In the genomic region with DNA sequence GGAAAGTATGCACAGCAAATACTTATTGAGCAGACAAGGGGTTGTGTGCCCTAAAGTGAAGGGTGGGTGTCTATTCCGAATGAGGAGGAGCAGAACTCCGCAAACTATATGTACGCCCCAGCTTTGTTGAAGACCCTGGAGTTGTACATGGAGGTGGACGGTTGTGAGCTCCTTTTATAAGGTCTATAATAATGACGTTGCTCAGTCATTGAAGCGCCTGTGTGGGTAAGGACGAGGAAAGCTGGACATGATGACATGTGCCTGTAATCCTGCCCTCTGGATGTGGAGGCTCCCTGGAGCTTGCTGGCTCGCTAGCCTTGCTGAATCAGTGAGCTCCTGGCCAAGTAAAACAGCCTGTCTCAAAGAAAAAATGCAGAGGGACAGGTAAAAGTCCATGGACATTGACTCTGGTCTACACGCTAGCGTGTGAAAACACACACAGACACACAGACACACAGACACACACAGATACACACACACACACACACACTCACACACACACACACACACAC, we compare ENCODE assay signal across 15 mouse cellular contexts. TPM values are rescaled to one million over a fixed set of nuclear protein-coding genes. Genes with fewer than 3 reads are reported as not detected.
DNase-seq lines count a peak whose midpoint lies in the region; ATAC-seq and TF ChIP-seq lines count a peak whose summit lies in the region.
"Had no signal": no experiment of that assay in that cellular context is flagged by ENCODE, and none has a peak within 500 bp of the region (broad histone marks: within the 10 kb centered on the region; RNA-seq: fewer than 3 reads in every experiment).

No protein-coding gene starts in this region.

- no peaks in the 10 kb centered on the region for H3K4me1 ChIP-seq in limb, embryonic 11.5 days (ENCODE audit: control insufficient read depth, insufficient read depth, low read length)
- 0 out of 2 replicates have a peak, but pooled peaks cover 3% of the 10 kb centered on the region for H3K4me1 ChIP-seq in limb, embryonic 10.5 days
- H3K4me1 ChIP-seq in midbrain, embryonic 15.5 days = no peaks in the 10 kb centered on the region
- no peaks in the 10 kb centered on the region for H3K4me1 ChIP-seq in midbrain, embryonic 13.5 days (replicated peaks)
- no peaks in the 10 kb centered on the region for H3K4me1 ChIP-seq in hindbrain, embryonic 15.5 days (replicated peaks)
- H3K4me1 ChIP-seq: heart, embryonic 13.5 days; limb, embryonic 15.5 days; stomach, embryonic 15.5 days had no signal

- no peaks in the 10 kb centered on the region for H3K36me3 ChIP-seq in limb, embryonic 11.5 days (ENCODE audit: control insufficient read depth, insufficient read depth, low read length)
- no peaks in the 10 kb centered on the region for H3K36me3 ChIP-seq in limb, embryonic 10.5 days
- no peaks in the 10 kb centered on the region for H3K36me3 ChIP-seq in midbrain, embryonic 15.5 days (replicated peaks)
- no peaks in the 10 kb centered on the region for H3K36me3 ChIP-seq in midbrain, embryonic 13.5 days
- no peaks in the 10 kb centered on the region for H3K36me3 ChIP-seq in hindbrain, embryonic 15.5 days
- no peaks in the 10 kb centered on the region for H3K36me3 ChIP-seq in myocyte (ENCODE audit: control insufficient read depth, insufficient read depth)
- H3K36me3 ChIP-seq: heart, embryonic 13.5 days; limb, embryonic 15.5 days; stomach, embryonic 15.5 days had no signal

- H3K9me3 ChIP-seq in limb, embryonic 11.5 days (ENCODE audit: control insufficient read depth, low read length) = no peaks in the 10 kb centered on the region
- H3K9me3 ChIP-seq in limb, embryonic 10.5 days (replicated peaks) = no peaks in the 10 kb centered on the region
- no peaks in the 10 kb centered on the region for H3K9me3 ChIP-seq in midbrain, embryonic 15.5 days
- H3K9me3 ChIP-seq in midbrain, embryonic 13.5 days = no peaks in the 10 kb centered on the region
- no peaks in the 10 kb centered on the region for H3K9me3 ChIP-seq in hindbrain, embryonic 15.5 days
- H3K9me3 ChIP-seq: heart, embryonic 13.5 days; limb, embryonic 15.5 days; stomach, embryonic 15.5 days had no signal

- H3K79me2 ChIP-seq in myocyte (ENCODE audit: control insufficient read depth, insufficient read depth) = no peaks in the 10 kb centered on the region

- no peak for DNase-seq in limb, embryonic 11.5 days (ENCODE audit: low spot score)
- DNase-seq in limb, embryonic 10.5 days (ENCODE audit: low spot score) = no peak
- no peak for DNase-seq in layer of hippocampus, adult 11-12 months (ENCODE audit: low spot score)
- DNase-seq: kidney, adult 8-10 months; lung, adult 2 months; spleen, adult 18-20 months had no signal

- no peaks in the 10 kb centered on the region for H3K27me3 ChIP-seq in limb, embryonic 11.5 days (ENCODE audit: control insufficient read depth, insufficient read depth, low read length)
- H3K27me3 ChIP-seq in limb, embryonic 10.5 days (ENCODE audit: low read depth, poor library complexity, severe bottlenecking) = no peaks in the 10 kb centered on the region
- H3K27me3 ChIP-seq in midbrain, embryonic 15.5 days (replicated peaks) = 0 out of 2 replicates have a peak, but pooled peaks cover 7% of the 10 kb centered on the region
- 0 out of 2 replicates have a peak, but pooled peaks cover 7% of the 10 kb centered on the region for H3K27me3 ChIP-seq in midbrain, embryonic 13.5 days
- 0 out of 2 replicates have a peak, but pooled peaks cover 5% of the 10 kb centered on the region for H3K27me3 ChIP-seq in hindbrain, embryonic 15.5 days
- no peaks in the 10 kb centered on the region for H3K27me3 ChIP-seq in myocyte (ENCODE audit: control insufficient read depth, insufficient read depth, insufficient read length)
- H3K27me3 ChIP-seq: stomach, embryonic 15.5 days had no signal

- no peak for TF ChIP-seq POLR2A in myocyte (IDR thresholded peaks at IDR 0.05; ENCODE audit: insufficient read length, low read depth)

- H3K9ac ChIP-seq in limb, embryonic 11.5 days (ENCODE audit: low read length) = no peak overlapping the region
- no peak overlapping the region for H3K9ac ChIP-seq in midbrain, embryonic 15.5 days
- H3K9ac ChIP-seq in midbrain, embryonic 13.5 days (replicated peaks) = no peak overlapping the region
- no peak overlapping the region for H3K9ac ChIP-seq in hindbrain, embryonic 15.5 days
- H3K9ac ChIP-seq: heart, embryonic 13.5 days; limb, embryonic 15.5 days; stomach, embryonic 15.5 days had no signal

- 72% methylated on average over 10 of the region's 10 CpGs for WGBS in limb, embryonic 11.5 days
- 78% methylated on average over 10 of the region's 10 CpGs for WGBS in limb, embryonic 10.5 days
- WGBS in midbrain, embryonic 15.5 days = 71% methylated on average over 10 of the region's 10 CpGs
- 69% methylated on average over 10 of the region's 10 CpGs for WGBS in midbrain, embryonic 13.5 days
- WGBS in hindbrain, embryonic 15.5 days = 73% methylated on average over 10 of the region's 10 CpGs

- no peak overlapping the region for H3K4me3 ChIP-seq in limb, embryonic 11.5 days (ENCODE audit: low read depth, low read length)
- H3K4me3 ChIP-seq in limb, embryonic 10.5 days = no peak overlapping the region
- H3K4me3 ChIP-seq in midbrain, embryonic 15.5 days = no peak overlapping the region
- no peak overlapping the region for H3K4me3 ChIP-seq in midbrain, embryonic 13.5 days (replicated peaks)
- no peak overlapping the region for H3K4me3 ChIP-seq in hindbrain, embryonic 15.5 days
- no peak overlapping the region for H3K4me3 ChIP-seq in myocyte
- H3K4me3 ChIP-seq: heart, embryonic 13.5 days; layer of hippocampus, adult 2 months; left cerebral cortex, adult 2 months; limb, embryonic 15.5 days; stomach, embryonic 15.5 days had no signal

- no peak overlapping the region for H3K4me2 ChIP-seq in limb, embryonic 11.5 days (ENCODE audit: low read depth, severe bottlenecking)
- no peak overlapping the region for H3K4me2 ChIP-seq in midbrain, embryonic 15.5 days
- no peak overlapping the region for H3K4me2 ChIP-seq in midbrain, embryonic 13.5 days (replicated peaks)
- H3K4me2 ChIP-seq in hindbrain, embryonic 15.5 days = no peak overlapping the region
- H3K4me2 ChIP-seq in myocyte (ENCODE audit: low read depth) = no peak overlapping the region
- H3K4me2 ChIP-seq: heart, embryonic 13.5 days; limb, embryonic 15.5 days; stomach, embryonic 15.5 days had no signal

- H3K27ac ChIP-seq in limb, embryonic 11.5 days (replicated peaks; ENCODE audit: low read depth, low read length) = no peak overlapping the region
- H3K27ac ChIP-seq in limb, embryonic 10.5 days = no peak overlapping the region
- H3K27ac ChIP-seq in midbrain, embryonic 15.5 days = no peak overlapping the region
- no peak overlapping the region for H3K27ac ChIP-seq in midbrain, embryonic 13.5 days
- no peak overlapping the region for H3K27ac ChIP-seq in hindbrain, embryonic 15.5 days (replicated peaks)
- H3K27ac ChIP-seq: heart, embryonic 13.5 days; layer of hippocampus, adult 2 months; left cerebral cortex, adult 2 months; limb, embryonic 15.5 days; stomach, embryonic 15.5 days had no signal

- 0 out of 2 replicates have a peak, but pooled peaks have one; percentile 54 for ATAC-seq in limb, embryonic 11.5 days (ENCODE audit: insufficient number of reproducible peaks, low FRiP score, low TSS enrichment, low read depth)
- peak; percentile 24; the same call in 1 of the 2 replicates for ATAC-seq in midbrain, embryonic 15.5 days (replicated peaks)
- no peak for ATAC-seq in midbrain, embryonic 13.5 days
- ATAC-seq in hindbrain, embryonic 15.5 days (ENCODE audit: low FRiP score, low read depth) = peak; percentile 49; the same call in 1 of the 2 replicates

- H3ac ChIP-seq in myocyte (ENCODE audit: control insufficient read depth, insufficient read length) = no peak overlapping the region

TF ChIP-seq in myocyte, 11 proteins besides CTCF, POLR2A, EP300 and RAD21:
- TF ChIP-seq CEBPB (IDR thresholded peaks at IDR 0.05; ENCODE audit: insufficient read depth, poor library complexity, severe bottlenecking) (peak; percentile 45; the same call in 1 of the 2 replicates), TCF12 (IDR thresholded peaks at IDR 0.05; ENCODE audit: insufficient read depth, poor library complexity, severe bottlenecking) (no peak)

RNA-seq across cellular contexts. Expression of a gene that starts 14.1 kb away (rescaled TPM):
- polyA plus RNA-seq in limb, embryonic 11.5 days (2014; fragmentation: Nextera tagmentation; extraction: Ambion mirVana) = 8.6 and 10.3 TPM in 2 replicates
- 8.7 and 10.8 TPM in 2 replicates for polyA plus RNA-seq in limb, embryonic 10.5 days (2016; fragmentation: Nextera tagmentation; extraction: Ambion mirVana)
- polyA plus RNA-seq in midbrain, embryonic 15.5 days (2015; fragmentation: Nextera tagmentation; extraction: Ambion mirVana) = 26.7 and 28.3 TPM in 2 replicates
- 23.4 and 25.9 TPM in 2 replicates for polyA plus RNA-seq in midbrain, embryonic 13.5 days (2015; fragmentation: Nextera tagmentation; extraction: Ambion mirVana)
- 17.9 and 20.4 TPM in 2 replicates for polyA plus RNA-seq in hindbrain, embryonic 15.5 days (2015; fragmentation: Nextera tagmentation; extraction: Ambion mirVana)
- polyA plus RNA-seq in myocyte (2012; fragmentation: generic; extraction: Trizol) = 24.7 TPM
